Mouse (Mus musculus): ENCODE data around the gene Rgsl1.

DNA sequence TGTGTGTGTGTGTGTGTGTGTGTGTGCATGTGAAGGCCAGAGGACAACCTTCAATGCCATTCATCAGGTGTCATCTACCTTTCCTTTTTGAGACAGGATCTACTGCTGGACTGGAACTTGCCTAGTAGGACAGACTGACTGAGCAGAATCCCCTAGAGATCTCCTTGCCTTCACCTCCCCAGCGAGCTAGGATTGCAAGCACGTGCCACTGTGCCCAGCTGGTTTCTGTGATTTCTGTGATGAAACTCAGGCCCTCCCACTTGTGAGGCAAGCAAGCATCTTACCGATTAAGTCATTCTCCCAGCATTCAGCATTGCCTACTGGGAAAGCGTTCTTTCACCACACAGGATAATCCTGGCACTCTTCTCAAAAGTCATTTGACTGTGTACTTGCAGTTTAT lies 13.2 kb downstream of the Rgsl1 start:
- TF ChIP-seq CTCF (IDR thresholded peaks at IDR 0.05; ENCODE audit: low read depth, low read length) (no peak), POLR2A (IDR thresholded peaks at IDR 0.05; ENCODE audit: extremely low read depth, insufficient read depth, low read length) (no peak)

Data from liver, adult 2 months (tissue).